Mouse (Mus musculus): Measurements from ENCODE around the gene Fam78a. TPM values are rescaled to one million over a fixed set of nuclear protein-coding genes. Genes with fewer than 3 reads are reported as not detected.

Gene Fam78a
- polyA plus RNA-seq (2012; rRNA removed), result 2.4 and 2.5 TPM in 2 replicates

GRCm38 (mm10) chr2:32084111-32084871 lies at the start of gene Fam78a:
Fam78a (minus strand) TSS chr2:32084857.

GRCm38 (mm10) chr2:32095351-32096121 lies 10.9 kb upstream of the Fam78a start, which contains the start of gene Plpp7:
Plpp7 (plus strand) TSS chr2:32095528.

Other genes starting within 250 kb of the Fam78a start
- under 0.01 TPM in 1 of 2 replicates, not detected in the other for gene Fibcd1, start 238.9 kb downstream of the Fam78a start, polyA plus RNA-seq (2012; rRNA removed)
- 0.02 and 0.03 TPM in 2 replicates for gene Lamc3, start 197.6 kb downstream of the Fam78a start, polyA plus RNA-seq (2012; rRNA removed)
- gene Aif1l, start 134.7 kb downstream of the Fam78a start, polyA plus RNA-seq (2012; rRNA removed), result 0.60 and 0.71 TPM in 2 replicates
- 9.0 and 10.0 TPM in 2 replicates for gene Nup214, start 110.4 kb downstream of the Fam78a start, polyA plus RNA-seq (2012; rRNA removed)
- gene Plpp7, start 10.7 kb upstream of the Fam78a start, polyA plus RNA-seq (2012; rRNA removed), result 1.4 TPM in 2 replicates
- gene Prrc2b, start 66.2 kb upstream of the Fam78a start, polyA plus RNA-seq (2012; rRNA removed), result 5.2 and 7.0 TPM in 2 replicates
- gene Pomt1, start 151.7 kb upstream of the Fam78a start, polyA plus RNA-seq (2012; rRNA removed), result 6.8 and 7.8 TPM in 2 replicates
- 27.8 and 31.9 TPM in 2 replicates for gene Uck1, start 175.3 kb upstream of the Fam78a start, polyA plus RNA-seq (2012; rRNA removed)
- gene Golga2, start 202.5 kb upstream of the Fam78a start, polyA plus RNA-seq (2012; rRNA removed), result 13.3 and 15.8 TPM in 2 replicates
- 145 and 146 TPM in 2 replicates for gene Swi5, start 203.2 kb upstream of the Fam78a start, polyA plus RNA-seq (2012; rRNA removed)